Mouse (Mus musculus): ENCODE measurements around the gene Cebpe.

GRCm38 (mm10) chr14:54674317-54674716 is 37.7 kb downstream of the Cebpe start:
- TF ChIP-seq GATA1 (IDR thresholded peaks at IDR 0.05; ENCODE audit: borderline replicate concordance, low read length) (no peak), FLI1 (IDR thresholded peaks at IDR 0.05; ENCODE audit: low read length) (no peak)

Data from megakaryocyte, embryonic 14.5 days (primary cell).